Mouse (Mus musculus): ENCODE measurements around the gene Fthl17d. TPM values are rescaled to one million over a fixed set of nuclear protein-coding genes. Genes with fewer than 3 reads are reported as not detected.
"Not testable (repeated sequence)": the region's sequence is repeated elsewhere in the genome, so short reads cannot be mapped to it uniquely, and the experiment has no call there.

Fthl17d gene
- polyA plus RNA-seq (2016; fragmentation: Nextera tagmentation; extraction: Ambion mirVana) = not detected in 2 replicates

- H3K4me3 ChIP-seq; H3K9me3 ChIP-seq (replicated peaks); H3K36me3 ChIP-seq; ATAC-seq; H3K27me3 ChIP-seq (replicated peaks); H3K9ac ChIP-seq; H3K27ac ChIP-seq; H3K4me2 ChIP-seq; H3K4me1 ChIP-seq: not testable (repeated sequence)
- no CpG with 5 or more reads among the region's 9 CpGs for WGBS (ENCODE audit: insufficient replicate concordance)
Observed at GRCm38 (mm10) chrX:8986655-8987054, at the start of gene Fthl17d. Gene Fthl17d, minus strand, starts transcription at chrX:8986755.

- H3K9me3 ChIP-seq (replicated peaks); ATAC-seq; H3K4me1 ChIP-seq; H3K4me2 ChIP-seq; H3K4me3 ChIP-seq; H3K27me3 ChIP-seq (replicated peaks); H3K9ac ChIP-seq; H3K27ac ChIP-seq; H3K36me3 ChIP-seq: not testable (repeated sequence)
- 75% methylated on average over 1 of the region's 10 CpGs for WGBS (ENCODE audit: insufficient replicate concordance)
Observed at GRCm38 (mm10) chrX:9033193-9033592, 46.6 kb upstream of the Fthl17d start, which contains the start of gene Fthl17e. Gene Fthl17e, plus strand, starts transcription at chrX:9033493.

- 52% methylated on average over 9 of the region's 10 CpGs for WGBS (ENCODE audit: insufficient replicate concordance)
- Histone ChIP-seq H3K9ac (no peak overlapping the region), H3K27ac (no peak overlapping the region), H3K4me2 (no peak overlapping the region), H3K9me3 (replicated peaks) (no peaks in the 10 kb centered on the region), H3K36me3 (no peaks in the 10 kb centered on the region), H3K4me3 (no peak overlapping the region), H3K4me1 (no peaks in the 10 kb centered on the region), H3K27me3 (replicated peaks) (no peaks in the 10 kb centered on the region)
- ATAC-seq = no peak
Observed at GRCm38 (mm10) chrX:9019481-9019880, 32.9 kb upstream of the Fthl17d start.

DNA sequence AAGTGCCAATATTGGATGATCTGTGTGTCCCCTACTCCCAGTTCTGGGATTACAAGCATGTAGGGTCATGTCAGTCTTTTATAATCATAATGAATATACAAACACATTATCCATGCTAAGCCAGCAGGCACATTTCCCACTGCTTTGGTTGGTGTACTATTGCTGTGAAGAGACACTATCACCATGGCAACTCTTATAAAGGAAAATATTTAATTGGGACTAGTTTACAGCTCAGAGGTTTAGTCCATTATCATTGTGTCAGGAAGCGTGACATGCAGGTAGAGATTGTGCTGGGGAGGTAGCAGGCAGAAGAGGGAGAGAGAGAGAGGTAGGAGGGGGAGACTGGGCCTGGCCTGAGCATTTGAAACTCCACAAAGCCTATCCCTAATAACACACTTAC, 29.5 kb upstream of the Fthl17d start:
- no peaks in the 10 kb centered on the region for H3K9me3 ChIP-seq (replicated peaks)
- no peak for ATAC-seq
- H3K27me3 ChIP-seq (replicated peaks) = no peaks in the 10 kb centered on the region
- H3K27ac ChIP-seq = no peak overlapping the region
- H3K36me3 ChIP-seq = no peaks in the 10 kb centered on the region
- no peak overlapping the region for H3K4me2 ChIP-seq
- WGBS (ENCODE audit: insufficient replicate concordance) = 43% methylated on average over 1 of the region's 1 CpGs
- no peak overlapping the region for H3K9ac ChIP-seq
- no peaks in the 10 kb centered on the region for H3K4me1 ChIP-seq
- H3K4me3 ChIP-seq = no peak overlapping the region

DNA sequence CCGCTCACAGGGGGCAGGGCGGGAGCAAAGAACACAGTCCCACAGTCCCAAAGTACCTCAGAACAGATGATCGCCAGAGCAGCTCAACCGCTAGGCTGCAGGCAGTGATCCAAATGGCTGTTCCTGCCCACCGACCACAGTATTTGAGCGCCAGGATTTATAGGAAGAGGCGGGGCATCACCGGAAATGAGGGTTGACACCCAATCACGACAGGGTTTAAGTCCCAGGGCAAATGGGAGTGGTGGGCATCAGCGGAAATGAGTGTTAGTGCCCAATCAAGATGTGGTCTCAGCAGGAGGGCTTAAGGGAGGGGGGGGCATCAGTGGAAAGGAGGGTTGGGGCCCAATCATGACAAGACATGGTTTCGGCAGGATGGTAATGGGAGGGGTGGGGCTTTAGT, 10.1 kb downstream of the Fthl17d start, which contains the start of gene Fthl17c:
Fthl17c (minus strand) TSS at position 101 of the 400 bp plus-strand sequence.
- not testable (repeated sequence) for H3K4me1 ChIP-seq; ATAC-seq; H3K36me3 ChIP-seq; H3K4me2 ChIP-seq; H3K9ac ChIP-seq; H3K27me3 ChIP-seq (replicated peaks); H3K9me3 ChIP-seq (replicated peaks); H3K4me3 ChIP-seq; H3K27ac ChIP-seq
- no CpG with 5 or more reads among the region's 11 CpGs for WGBS (ENCODE audit: insufficient replicate concordance)

GRCm38 (mm10) chrX:8964618-8965017, 21.9 kb downstream of the Fthl17d start:
- not testable (repeated sequence) for H3K36me3 ChIP-seq; H3K4me3 ChIP-seq; H3K9me3 ChIP-seq (replicated peaks); ATAC-seq; H3K9ac ChIP-seq; H3K4me2 ChIP-seq; H3K27me3 ChIP-seq (replicated peaks); H3K4me1 ChIP-seq; H3K27ac ChIP-seq
- WGBS (ENCODE audit: insufficient replicate concordance) = 30% methylated on average over 4 of the region's 4 CpGs

DNA sequence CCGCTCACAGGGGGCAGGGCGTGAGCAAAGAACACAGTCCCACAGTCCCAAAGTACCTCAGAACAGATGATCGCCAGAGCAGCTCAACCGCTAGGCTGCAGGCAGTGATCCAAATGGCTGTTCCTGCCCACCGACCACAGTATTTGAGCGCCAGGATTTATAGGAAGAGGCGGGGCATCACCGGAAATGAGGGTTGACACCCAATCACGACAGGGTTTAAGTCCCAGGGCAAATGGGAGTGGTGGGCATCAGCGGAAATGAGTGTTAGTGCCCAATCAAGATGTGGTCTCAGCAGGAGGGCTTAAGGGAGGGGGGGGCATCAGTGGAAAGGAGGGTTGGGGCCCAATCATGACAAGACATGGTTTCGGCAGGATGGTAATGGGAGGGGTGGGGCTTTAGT, 23.7 kb downstream of the Fthl17d start, which contains the start of gene Fthl17b:
Fthl17b (minus strand) TSS at position 101 of the 400 bp plus-strand sequence.
- not testable (repeated sequence) for ATAC-seq; H3K4me3 ChIP-seq; H3K27me3 ChIP-seq (replicated peaks); H3K4me1 ChIP-seq; H3K36me3 ChIP-seq; H3K9ac ChIP-seq; H3K27ac ChIP-seq; H3K4me2 ChIP-seq; H3K9me3 ChIP-seq (replicated peaks)
- WGBS (ENCODE audit: insufficient replicate concordance) = 78% methylated on average over 4 of the region's 11 CpGs

DNA sequence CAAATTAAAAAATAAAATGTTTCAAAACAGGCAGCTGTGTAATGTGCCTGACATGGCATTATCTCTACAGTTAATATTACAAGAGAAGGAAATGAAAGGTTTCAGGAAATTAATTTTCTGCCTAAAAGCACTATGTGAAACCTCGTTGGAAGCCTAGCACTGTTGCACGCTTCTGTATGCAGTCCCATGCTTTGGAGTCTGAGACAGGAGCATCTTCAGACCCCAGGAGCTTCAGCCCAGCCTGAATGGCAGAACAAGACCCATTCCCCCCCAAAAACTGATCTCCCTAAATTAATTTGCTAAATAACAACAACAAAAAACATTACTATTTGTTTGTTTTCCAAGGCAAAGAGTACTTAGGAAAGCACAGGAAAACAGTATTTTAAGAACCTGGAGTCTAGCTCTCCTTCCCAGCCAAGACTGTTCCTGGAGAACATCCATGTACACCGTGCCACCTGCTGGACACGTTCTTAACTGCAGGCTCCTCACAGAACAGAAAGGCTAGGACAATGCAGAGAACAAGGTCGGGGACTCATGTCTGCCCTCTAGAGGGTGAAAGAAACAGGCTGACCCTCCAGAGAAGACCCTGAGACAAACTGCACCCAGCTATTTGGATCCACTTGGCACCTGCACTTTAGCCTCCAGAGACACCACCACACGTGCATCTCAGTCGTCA, 38.3 kb downstream of the Fthl17d start:
- H3K4me2 ChIP-seq; H3K36me3 ChIP-seq; H3K9me3 ChIP-seq (replicated peaks); H3K27me3 ChIP-seq (replicated peaks); ATAC-seq; H3K4me1 ChIP-seq; H3K9ac ChIP-seq; H3K27ac ChIP-seq; H3K4me3 ChIP-seq: not testable (repeated sequence)
- 12% methylated on average over 7 of the region's 7 CpGs for WGBS (ENCODE audit: insufficient replicate concordance)

- no peaks in the 10 kb centered on the region for H3K36me3 ChIP-seq
- ATAC-seq = no peak
- no peak overlapping the region for H3K4me2 ChIP-seq
- no peak overlapping the region for H3K9ac ChIP-seq
- no peak overlapping the region for H3K27ac ChIP-seq
- H3K4me1 ChIP-seq = no peaks in the 10 kb centered on the region
- WGBS (ENCODE audit: insufficient replicate concordance) = 65% methylated on average over 8 of the region's 8 CpGs
- H3K4me3 ChIP-seq = no peak overlapping the region
- no peaks in the 10 kb centered on the region for H3K27me3 ChIP-seq (replicated peaks)
- no peaks in the 10 kb centered on the region for H3K9me3 ChIP-seq (replicated peaks)
Observed at GRCm38 (mm10) chrX:8944041-8944440, 42.5 kb downstream of the Fthl17d start.

Other genes with a start within 250 kb of the Fthl17d start
- not detected in 2 replicates for gene Ssx9, start 238.3 kb downstream of the Fthl17d start, polyA plus RNA-seq (2016; fragmentation: Nextera tagmentation; extraction: Ambion mirVana)
- gene Ssxb5, start 183.1 kb downstream of the Fthl17d start, polyA plus RNA-seq (2016; fragmentation: Nextera tagmentation; extraction: Ambion mirVana) = not detected in 2 replicates
- not detected in 2 replicates for gene Gm6592, start 142.8 kb downstream of the Fthl17d start, polyA plus RNA-seq (2016; fragmentation: Nextera tagmentation; extraction: Ambion mirVana)
- gene Gm5751, start 112.5 kb downstream of the Fthl17d start, polyA plus RNA-seq (2016; fragmentation: Nextera tagmentation; extraction: Ambion mirVana) = not detected in 2 replicates
- gene B630019K06Rik, start 94.4 kb downstream of the Fthl17d start, polyA plus RNA-seq (2016; fragmentation: Nextera tagmentation; extraction: Ambion mirVana) = 0.32 and 0.49 TPM in 2 replicates
- gene Fthl17b, start 23.8 kb downstream of the Fthl17d start, polyA plus RNA-seq (2016; fragmentation: Nextera tagmentation; extraction: Ambion mirVana) = not detected in 2 replicates
- gene Fthl17c, start 10.2 kb downstream of the Fthl17d start, polyA plus RNA-seq (2016; fragmentation: Nextera tagmentation; extraction: Ambion mirVana) = not detected in 2 replicates
- gene Fthl17e, start 46.7 kb upstream of the Fthl17d start, polyA plus RNA-seq (2016; fragmentation: Nextera tagmentation; extraction: Ambion mirVana) = not detected in 2 replicates
- not detected in 2 replicates for gene Fthl17f, start 76.3 kb upstream of the Fthl17d start, polyA plus RNA-seq (2016; fragmentation: Nextera tagmentation; extraction: Ambion mirVana)
- not detected in 2 replicates for gene 4930402K13Rik, start 117.8 kb upstream of the Fthl17d start, polyA plus RNA-seq (2016; fragmentation: Nextera tagmentation; extraction: Ambion mirVana)
- gene Lancl3, start 213.1 kb upstream of the Fthl17d start, polyA plus RNA-seq (2016; fragmentation: Nextera tagmentation; extraction: Ambion mirVana) = 0.23 and 0.52 TPM in 2 replicates

Data from liver, embryonic 12.5 days (tissue).